Mouse (Mus musculus): Measurements from ENCODE around the gene Slc30a3. TPM values are rescaled to one million over a fixed set of nuclear protein-coding genes. Genes with fewer than 3 reads are reported as not detected.
A peak's percentile ranks its signal among the peaks of the same experiment; 100 is the strongest.

Slc30a3 gene
- polyA plus RNA-seq, 1 experiment: 23.5 TPM

- no peak for DNase-seq
- TF ChIP-seq POLR2A (IDR thresholded peaks at IDR 0.05; ENCODE audit: borderline replicate concordance, insufficient read depth, low read length) (no peak), CTCF (IDR thresholded peaks at IDR 0.05; ENCODE audit: borderline replicate concordance, insufficient read depth, low read depth, low read length) (no peak)
- 77% methylated on average over 2 of the region's 2 CpGs for WGBS
- Histone ChIP-seq H3K4me3 (replicated peaks; ENCODE audit: insufficient read depth, low read depth, low read length) (no peak overlapping the region), H3K27me3 (ENCODE audit: control insufficient read depth, insufficient read depth, low read length) (no peaks in the 10 kb centered on the region; the same call in 1 of the 2 replicates), H3K4me1 (ENCODE audit: control insufficient read depth, insufficient read depth, low read length) (no peaks in the 10 kb centered on the region), H3K27ac (ENCODE audit: insufficient read depth, low read length) (no peak overlapping the region)
Observed at GRCm38 (mm10) chr5:31087131-31087530, 20.9 kb downstream of the Slc30a3 start.

DNA sequence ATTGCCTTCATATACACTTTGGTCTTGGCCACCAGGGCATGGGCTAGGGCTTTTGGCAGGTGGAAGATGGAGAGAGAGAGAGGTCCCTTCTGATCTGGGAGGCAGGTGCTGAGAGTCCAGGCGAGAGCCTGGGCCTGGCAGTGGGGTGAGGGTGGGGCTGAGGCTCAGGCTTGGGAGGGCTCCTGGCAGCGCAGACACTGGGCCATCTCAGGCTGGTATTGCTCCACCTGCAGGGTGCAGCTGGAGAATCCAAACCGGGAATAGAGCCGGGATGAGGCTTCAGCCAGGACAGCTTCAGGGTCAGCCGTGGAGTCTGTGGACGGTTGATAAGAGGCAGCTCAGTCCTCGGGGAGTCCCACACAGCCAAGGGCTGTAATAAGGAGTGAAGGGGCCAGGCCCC is 21.4 kb downstream of the Slc30a3 start:
- Histone ChIP-seq H3K27ac (ENCODE audit: insufficient read depth, low read length) (no peak overlapping the region), H3K4me1 (ENCODE audit: control insufficient read depth, insufficient read depth, low read length) (no peaks in the 10 kb centered on the region), H3K27me3 (ENCODE audit: control insufficient read depth, insufficient read depth, low read length) (no peaks in the 10 kb centered on the region), H3K4me3 (replicated peaks; ENCODE audit: insufficient read depth, low read depth, low read length) (no peak overlapping the region)
- 19% methylated on average over 7 of the region's 7 CpGs for WGBS
- no peak for TF ChIP-seq CTCF (IDR thresholded peaks at IDR 0.05; ENCODE audit: borderline replicate concordance, insufficient read depth, low read depth, low read length)
- TF ChIP-seq POLR2A (IDR thresholded peaks at IDR 0.05; ENCODE audit: borderline replicate concordance, insufficient read depth, low read length): no peak
- no peak for DNase-seq

- H3K4me3 ChIP-seq (replicated peaks; ENCODE audit: insufficient read depth, low read depth, low read length): no peak overlapping the region
- no peaks in the 10 kb centered on the region for H3K27me3 ChIP-seq (ENCODE audit: control insufficient read depth, insufficient read depth, low read length)
- no peak for DNase-seq
- H3K27ac ChIP-seq (ENCODE audit: insufficient read depth, low read length): no peak overlapping the region
- TF ChIP-seq POLR2A (IDR thresholded peaks at IDR 0.05; ENCODE audit: borderline replicate concordance, insufficient read depth, low read length): no peak
- no peak for TF ChIP-seq CTCF (IDR thresholded peaks at IDR 0.05; ENCODE audit: borderline replicate concordance, insufficient read depth, low read depth, low read length)
- H3K4me1 ChIP-seq (ENCODE audit: control insufficient read depth, insufficient read depth, low read length): no peaks in the 10 kb centered on the region
- 9% methylated on average over 8 of the region's 8 CpGs for WGBS
Observed at GRCm38 (mm10) chr5:31083949-31084348, 24.1 kb downstream of the Slc30a3 start.

DNA sequence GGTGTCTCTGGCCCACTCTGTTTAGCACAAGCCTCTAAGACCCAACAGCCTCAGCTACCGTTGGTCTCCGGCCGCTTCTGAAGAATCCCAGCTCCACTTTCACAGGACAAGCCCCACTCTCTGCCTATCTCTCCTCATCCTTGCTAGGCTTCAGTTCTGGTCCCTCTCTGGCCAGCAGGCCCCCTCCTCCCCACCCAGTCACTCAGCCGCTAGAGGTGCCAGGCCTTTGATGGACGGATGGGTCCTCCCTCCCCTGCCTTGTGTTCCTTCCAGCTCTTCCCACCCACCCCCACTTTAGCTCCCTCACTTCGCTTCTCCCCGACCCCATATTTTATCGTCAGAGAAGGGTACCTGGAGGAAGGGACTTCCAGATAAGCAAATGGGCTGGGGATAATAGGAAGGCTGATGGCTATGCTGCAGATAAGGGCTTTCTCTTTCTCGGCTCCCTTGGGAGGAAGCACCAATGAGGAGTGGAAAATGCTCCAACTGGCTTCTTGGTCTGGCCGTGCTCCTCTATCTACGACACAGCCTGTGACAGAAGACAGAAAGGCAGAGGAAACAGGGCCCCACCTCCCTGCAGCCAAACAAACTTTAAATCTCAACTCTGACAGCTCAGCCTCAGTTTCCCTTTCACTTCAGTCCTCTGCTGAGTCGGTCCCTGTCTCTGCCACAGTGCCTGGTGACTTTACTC is 25.0 kb downstream of the Slc30a3 start:
- Histone ChIP-seq H3K27me3 (ENCODE audit: control insufficient read depth, insufficient read depth, low read length) (no peaks in the 10 kb centered on the region), H3K4me1 (ENCODE audit: control insufficient read depth, insufficient read depth, low read length) (no peaks in the 10 kb centered on the region), H3K27ac (ENCODE audit: insufficient read depth, low read length) (no peak overlapping the region), H3K4me3 (replicated peaks; ENCODE audit: insufficient read depth, low read depth, low read length) (no peak overlapping the region)
- TF ChIP-seq CTCF (IDR thresholded peaks at IDR 0.05; ENCODE audit: borderline replicate concordance, insufficient read depth, low read depth, low read length): no peak
- no peak for TF ChIP-seq POLR2A (IDR thresholded peaks at IDR 0.05; ENCODE audit: borderline replicate concordance, insufficient read depth, low read length)
- DNase-seq: no peak
- 37% methylated on average over 12 of the region's 12 CpGs for WGBS

GRCm38 (mm10) chr5:31082355-31082754 is 25.7 kb downstream of the Slc30a3 start:
- H3K27ac ChIP-seq (ENCODE audit: insufficient read depth, low read length): no peak overlapping the region
- WGBS: 12% methylated on average over 5 of the region's 5 CpGs
- no peak overlapping the region for H3K4me3 ChIP-seq (replicated peaks; ENCODE audit: insufficient read depth, low read depth, low read length)
- DNase-seq: no peak
- no peaks in the 10 kb centered on the region for H3K27me3 ChIP-seq (ENCODE audit: control insufficient read depth, insufficient read depth, low read length)
- no peaks in the 10 kb centered on the region for H3K4me1 ChIP-seq (ENCODE audit: control insufficient read depth, insufficient read depth, low read length)
- no peak for TF ChIP-seq POLR2A (IDR thresholded peaks at IDR 0.05; ENCODE audit: borderline replicate concordance, insufficient read depth, low read length)
- peak; percentile 52 for TF ChIP-seq CTCF (IDR thresholded peaks at IDR 0.05; ENCODE audit: borderline replicate concordance, insufficient read depth, low read depth, low read length)

DNA sequence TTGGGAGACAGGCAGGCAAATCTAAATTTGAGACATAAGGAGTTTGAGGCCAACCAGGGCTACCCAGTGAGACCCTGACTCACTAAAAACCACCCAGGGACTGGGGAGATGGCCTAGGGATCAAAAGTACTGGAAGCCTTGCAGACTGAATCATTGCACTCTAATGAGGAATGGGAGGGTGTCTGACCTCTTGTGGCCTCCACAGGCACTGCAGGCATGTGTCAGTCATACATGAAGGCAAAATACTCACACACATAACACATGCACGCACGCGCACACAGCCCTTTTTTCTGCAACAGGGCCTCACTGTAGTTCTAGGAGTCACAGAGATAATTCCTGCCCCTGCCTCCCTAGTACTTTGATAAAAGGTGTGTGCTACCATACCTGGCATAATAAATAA is 26.7 kb downstream of the Slc30a3 start:
- no peaks in the 10 kb centered on the region for H3K4me1 ChIP-seq (ENCODE audit: control insufficient read depth, insufficient read depth, low read length)
- no peaks in the 10 kb centered on the region for H3K27me3 ChIP-seq (ENCODE audit: control insufficient read depth, insufficient read depth, low read length)
- 81% methylated on average over 3 of the region's 3 CpGs for WGBS
- peak; percentile 65 for TF ChIP-seq CTCF (IDR thresholded peaks at IDR 0.05; ENCODE audit: borderline replicate concordance, insufficient read depth, low read depth, low read length)
- no peak for TF ChIP-seq POLR2A (IDR thresholded peaks at IDR 0.05; ENCODE audit: borderline replicate concordance, insufficient read depth, low read length)
- no peak for DNase-seq
- no peak overlapping the region for H3K27ac ChIP-seq (ENCODE audit: insufficient read depth, low read length)
- H3K4me3 ChIP-seq (replicated peaks; ENCODE audit: insufficient read depth, low read depth, low read length): no peak overlapping the region

- TF ChIP-seq POLR2A (IDR thresholded peaks at IDR 0.05; ENCODE audit: borderline replicate concordance, insufficient read depth, low read length) (no peak), CTCF (IDR thresholded peaks at IDR 0.05; ENCODE audit: borderline replicate concordance, insufficient read depth, low read depth, low read length) (no peak)
- H3K4me3 ChIP-seq (replicated peaks; ENCODE audit: insufficient read depth, low read depth, low read length): no peak overlapping the region
- WGBS: 57% methylated on average over 3 of the region's 3 CpGs
- no peaks in the 10 kb centered on the region for H3K27me3 ChIP-seq (ENCODE audit: control insufficient read depth, insufficient read depth, low read length)
- DNase-seq: no peak
- H3K27ac ChIP-seq (ENCODE audit: insufficient read depth, low read length): no peak overlapping the region
- no peaks in the 10 kb centered on the region for H3K4me1 ChIP-seq (ENCODE audit: control insufficient read depth, insufficient read depth, low read length)
Observed at GRCm38 (mm10) chr5:31080795-31081164, 27.3 kb downstream of the Slc30a3 start.

GRCm38 (mm10) chr5:31080059-31080794 is 27.8 kb downstream of the Slc30a3 start:
- DNase-seq: peak in 1 of 2 experiments; percentile 24
- TF ChIP-seq POLR2A (IDR thresholded peaks at IDR 0.05; ENCODE audit: borderline replicate concordance, insufficient read depth, low read length): no peak
- Histone ChIP-seq H3K27me3 (ENCODE audit: control insufficient read depth, insufficient read depth, low read length) (no peaks in the 10 kb centered on the region), H3K27ac (ENCODE audit: insufficient read depth, low read length) (no peak overlapping the region), H3K4me1 (ENCODE audit: control insufficient read depth, insufficient read depth, low read length) (no peaks in the 10 kb centered on the region), H3K4me3 (replicated peaks; ENCODE audit: insufficient read depth, low read depth, low read length) (no peak overlapping the region)
- WGBS: 44% methylated on average over 13 of the region's 13 CpGs

All from cerebellum, adult 2 months (tissue).